Mouse (Mus musculus) right cerebral cortex, adult 18-20 months (tissue): Measurements from ENCODE around the gene Dgkg.

Experiments used
- DNase-seq: peaks from one replicate; pipeline ENCODE4 v3.0.0; 2022; ENCODE audit warnings: mixed read lengths

Gene Dgkg

GRCm38 (mm10) chr16:22589619-22590018 is 67.4 kb downstream of the Dgkg start:
- DNase-seq, result no peak

GRCm38 (mm10) chr16:22586151-22586836 is 70.7 kb downstream of the Dgkg start:
- DNase-seq, result no peak

GRCm38 (mm10) chr16:22585523-22585922 is 71.5 kb downstream of the Dgkg start:
- DNase-seq, result no peak

GRCm38 (mm10) chr16:22583401-22583800 is 73.6 kb downstream of the Dgkg start:
- DNase-seq, result no peak

- DNase-seq, result no peak
These were observed 74.7 kb downstream of the Dgkg start for GRCm38 (mm10) chr16:22582173-22582929.

GRCm38 (mm10) chr16:22580103-22580502 is 76.9 kb downstream of the Dgkg start:
- DNase-seq, result peak; percentile 13

GRCm38 (mm10) chr16:22578883-22579282 is 78.1 kb downstream of the Dgkg start:
- no peak for DNase-seq

- DNase-seq, result no peak
These were observed 79.4 kb downstream of the Dgkg start for GRCm38 (mm10) chr16:22577656-22578055.

GRCm38 (mm10) chr16:22574164-22574563 is 82.9 kb downstream of the Dgkg start:
- DNase-seq, result no peak

GRCm38 (mm10) chr16:22572641-22573341 is 84.2 kb downstream of the Dgkg start:
- DNase-seq, result no peak

- DNase-seq, result no peak
These were observed 92.1 kb downstream of the Dgkg start for GRCm38 (mm10) chr16:22564907-22565272.

- peak; percentile 66 for DNase-seq
These were observed 92.6 kb downstream of the Dgkg start for GRCm38 (mm10) chr16:22564259-22564906.

- DNase-seq, result no peak
These were observed 93.4 kb downstream of the Dgkg start for GRCm38 (mm10) chr16:22563594-22563993.

GRCm38 (mm10) chr16:22554996-22555395 is 102.0 kb downstream of the Dgkg start:
- no peak for DNase-seq

- no peak for DNase-seq
These were observed 104.7 kb downstream of the Dgkg start for GRCm38 (mm10) chr16:22552351-22552750.

- DNase-seq, result no peak
These were observed 105.6 kb downstream of the Dgkg start for GRCm38 (mm10) chr16:22551231-22552000.

GRCm38 (mm10) chr16:22549346-22549745 is 107.7 kb downstream of the Dgkg start:
- DNase-seq, result no peak

- DNase-seq, result peak; percentile 84
These were observed 108.6 kb downstream of the Dgkg start for GRCm38 (mm10) chr16:22548167-22549080.

GRCm38 (mm10) chr16:22547741-22548140 is 109.3 kb downstream of the Dgkg start:
- no peak for DNase-seq

- no peak for DNase-seq
These were observed 111.2 kb downstream of the Dgkg start for GRCm38 (mm10) chr16:22545799-22546198.

GRCm38 (mm10) chr16:22545016-22545561 is 111.9 kb downstream of the Dgkg start:
- peak; percentile 82 for DNase-seq
